Mouse (Mus musculus): Measurements from ENCODE around the gene Pdgfc. TPM values are rescaled to one million over a fixed set of nuclear protein-coding genes. Genes with fewer than 3 reads are reported as not detected.
"Not testable (repeated sequence)": the region's sequence is repeated elsewhere in the genome, so short reads cannot be mapped to it uniquely, and the experiment has no call there.

Gene Pdgfc
- polyA plus RNA-seq, 1 experiment from 2014 or later: 36.0 TPM

GRCm38 (mm10) chr3:81120664-81121063 lies 84.4 kb downstream of the Pdgfc start:
- Histone ChIP-seq H3K4me1 (no peaks in the 10 kb centered on the region), H3K4me3 (no peak overlapping the region), H3K9ac (no peak overlapping the region), H3K27ac (no peak overlapping the region), H3K27me3 (no peaks in the 10 kb centered on the region), H3K36me3 (no peaks in the 10 kb centered on the region), H3K4me2 (no peak overlapping the region), H3K9me3 (no peaks in the 10 kb centered on the region)
- 72% methylated on average over 1 of the region's 1 CpGs for WGBS
- ATAC-seq (ENCODE audit: insufficient number of reproducible peaks, insufficient read depth, low FRiP score, low TSS enrichment, low read depth): no peak

- no peak overlapping the region for H3K4me2 ChIP-seq
- 75% methylated on average over 1 of the region's 1 CpGs for WGBS
- no peaks in the 10 kb centered on the region for H3K27me3 ChIP-seq
- H3K36me3 ChIP-seq: no peaks in the 10 kb centered on the region
- no peak overlapping the region for H3K4me3 ChIP-seq
- no peak overlapping the region for H3K27ac ChIP-seq
- no peaks in the 10 kb centered on the region for H3K4me1 ChIP-seq
- H3K9ac ChIP-seq: no peak overlapping the region
- H3K9me3 ChIP-seq: no peaks in the 10 kb centered on the region
- no peak for ATAC-seq (ENCODE audit: insufficient number of reproducible peaks, insufficient read depth, low FRiP score, low TSS enrichment, low read depth)
These were observed 85.5 kb downstream of the Pdgfc start for GRCm38 (mm10) chr3:81121731-81122130.

GRCm38 (mm10) chr3:81123461-81123860 lies 87.2 kb downstream of the Pdgfc start:
- H3K4me2 ChIP-seq: no peak overlapping the region
- no peaks in the 10 kb centered on the region for H3K27me3 ChIP-seq
- H3K4me3 ChIP-seq: no peak overlapping the region
- H3K27ac ChIP-seq: no peak overlapping the region
- ATAC-seq (ENCODE audit: insufficient number of reproducible peaks, insufficient read depth, low FRiP score, low TSS enrichment, low read depth): no peak
- no peak overlapping the region for H3K9ac ChIP-seq
- no peaks in the 10 kb centered on the region for H3K4me1 ChIP-seq
- no peaks in the 10 kb centered on the region for H3K36me3 ChIP-seq
- WGBS: 87% methylated on average over 3 of the region's 3 CpGs
- no peaks in the 10 kb centered on the region for H3K9me3 ChIP-seq

- H3K4me1 ChIP-seq: no peaks in the 10 kb centered on the region
- H3K4me2 ChIP-seq: no peak overlapping the region
- H3K9ac ChIP-seq: no peak overlapping the region
- no peak overlapping the region for H3K27ac ChIP-seq
- WGBS: 47% methylated on average over 2 of the region's 2 CpGs
- ATAC-seq (ENCODE audit: insufficient number of reproducible peaks, insufficient read depth, low FRiP score, low TSS enrichment, low read depth): no peak
- H3K4me3 ChIP-seq: no peak overlapping the region
- no peaks in the 10 kb centered on the region for H3K36me3 ChIP-seq
- H3K27me3 ChIP-seq: no peaks in the 10 kb centered on the region
- H3K9me3 ChIP-seq: no peaks in the 10 kb centered on the region
These were observed 90.8 kb downstream of the Pdgfc start for GRCm38 (mm10) chr3:81127013-81127412.

- 70% methylated on average over 3 of the region's 3 CpGs for WGBS
- H3K9me3 ChIP-seq: no peaks in the 10 kb centered on the region
- no peak overlapping the region for H3K4me3 ChIP-seq
- no peaks in the 10 kb centered on the region for H3K4me1 ChIP-seq
- H3K9ac ChIP-seq: no peak overlapping the region
- H3K4me2 ChIP-seq: no peak overlapping the region
- no peaks in the 10 kb centered on the region for H3K27me3 ChIP-seq
- H3K27ac ChIP-seq: no peak overlapping the region
- H3K36me3 ChIP-seq: no peaks in the 10 kb centered on the region
- no peak for ATAC-seq (ENCODE audit: insufficient number of reproducible peaks, insufficient read depth, low FRiP score, low TSS enrichment, low read depth)
These were observed 100.8 kb downstream of the Pdgfc start for GRCm38 (mm10) chr3:81136985-81137384.

GRCm38 (mm10) chr3:81138030-81138429 lies 101.8 kb downstream of the Pdgfc start:
- H3K27ac ChIP-seq; H3K27me3 ChIP-seq; H3K4me2 ChIP-seq; H3K9ac ChIP-seq; ATAC-seq (ENCODE audit: insufficient number of reproducible peaks, insufficient read depth, low FRiP score, low TSS enrichment, low read depth); H3K4me3 ChIP-seq; H3K9me3 ChIP-seq; H3K36me3 ChIP-seq; H3K4me1 ChIP-seq: not testable (repeated sequence)
- 86% methylated on average over 1 of the region's 1 CpGs for WGBS

- Histone ChIP-seq H3K9me3 (no peaks in the 10 kb centered on the region), H3K27me3 (no peaks in the 10 kb centered on the region), H3K4me1 (no peaks in the 10 kb centered on the region), H3K4me2 (no peak overlapping the region), H3K36me3 (no peaks in the 10 kb centered on the region), H3K9ac (no peak overlapping the region), H3K4me3 (no peak overlapping the region), H3K27ac (no peak overlapping the region)
- ATAC-seq (ENCODE audit: insufficient number of reproducible peaks, insufficient read depth, low FRiP score, low TSS enrichment, low read depth): no peak
These were observed 107.5 kb downstream of the Pdgfc start for GRCm38 (mm10) chr3:81143730-81144129.

GRCm38 (mm10) chr3:81149109-81149521 lies 112.9 kb downstream of the Pdgfc start:
- Histone ChIP-seq H3K9ac (no peak overlapping the region), H3K9me3 (no peaks in the 10 kb centered on the region), H3K27ac (no peak overlapping the region), H3K4me2 (no peak overlapping the region), H3K4me3 (no peak overlapping the region), H3K27me3 (no peaks in the 10 kb centered on the region), H3K36me3 (no peaks in the 10 kb centered on the region), H3K4me1 (peaks cover 6% of the 10 kb centered on the region; the same call in 1 of the 2 replicates)
- 50% methylated on average over 3 of the region's 3 CpGs for WGBS
- ATAC-seq (ENCODE audit: insufficient number of reproducible peaks, insufficient read depth, low FRiP score, low TSS enrichment, low read depth): no peak

- Histone ChIP-seq H3K36me3 (no peaks in the 10 kb centered on the region), H3K4me3 (no peak overlapping the region), H3K27me3 (no peaks in the 10 kb centered on the region), H3K4me2 (no peak overlapping the region), H3K27ac (no peak overlapping the region), H3K4me1 (peaks cover 6% of the 10 kb centered on the region; the same call in 1 of the 2 replicates), H3K9me3 (no peaks in the 10 kb centered on the region), H3K9ac (no peak overlapping the region)
- ATAC-seq (ENCODE audit: insufficient number of reproducible peaks, insufficient read depth, low FRiP score, low TSS enrichment, low read depth): no peak
These were observed 114.0 kb downstream of the Pdgfc start for GRCm38 (mm10) chr3:81150228-81150627.

GRCm38 (mm10) chr3:81154420-81154819 lies 118.2 kb downstream of the Pdgfc start:
- Histone ChIP-seq H3K4me3 (no peak overlapping the region), H3K9me3 (no peaks in the 10 kb centered on the region), H3K4me2 (no peak overlapping the region), H3K36me3 (no peaks in the 10 kb centered on the region), H3K27me3 (no peaks in the 10 kb centered on the region), H3K4me1 (peaks cover under 1% of the 10 kb centered on the region; the same call in 1 of the 2 replicates), H3K9ac (no peak overlapping the region), H3K27ac (no peak overlapping the region)
- WGBS: 60% methylated on average over 1 of the region's 1 CpGs
- no peak for ATAC-seq (ENCODE audit: insufficient number of reproducible peaks, insufficient read depth, low FRiP score, low TSS enrichment, low read depth)

- H3K9ac ChIP-seq: no peak overlapping the region
- no peaks in the 10 kb centered on the region for H3K36me3 ChIP-seq
- H3K4me1 ChIP-seq: no peaks in the 10 kb centered on the region
- H3K27me3 ChIP-seq: no peaks in the 10 kb centered on the region
- H3K4me3 ChIP-seq: no peak overlapping the region
- H3K4me2 ChIP-seq: no peak overlapping the region
- H3K9me3 ChIP-seq: no peaks in the 10 kb centered on the region
- no peak for ATAC-seq (ENCODE audit: insufficient number of reproducible peaks, insufficient read depth, low FRiP score, low TSS enrichment, low read depth)
- no peak overlapping the region for H3K27ac ChIP-seq
These were observed 124.4 kb downstream of the Pdgfc start for GRCm38 (mm10) chr3:81160457-81161165.

GRCm38 (mm10) chr3:81162129-81162528 lies 125.9 kb downstream of the Pdgfc start:
- Histone ChIP-seq H3K36me3 (no peaks in the 10 kb centered on the region), H3K27me3 (no peaks in the 10 kb centered on the region), H3K4me1 (no peaks in the 10 kb centered on the region), H3K9me3 (no peaks in the 10 kb centered on the region), H3K4me3 (no peak overlapping the region), H3K4me2 (no peak overlapping the region), H3K27ac (no peak overlapping the region), H3K9ac (no peak overlapping the region)
- 93% methylated on average over 4 of the region's 4 CpGs for WGBS
- no peak for ATAC-seq (ENCODE audit: insufficient number of reproducible peaks, insufficient read depth, low FRiP score, low TSS enrichment, low read depth)

Measured in embryonic facial prominence, embryonic 13.5 days (tissue).